In genomic region chr5:103995181-103995580, GRCm38 (mm10) we compare ENCODE assay signal across 7 mouse cellular contexts. TPM values are rescaled to one million over a fixed set of nuclear protein-coding genes. Genes with fewer than 3 reads are reported as not detected.
DNase-seq lines count a peak whose midpoint lies in the region; ATAC-seq and TF ChIP-seq lines count a peak whose summit lies in the region.

No protein-coding gene starts in this region.

- DNase-seq in kidney, adult 2 months = no peak
- DNase-seq in R1 (ENCODE audit: low read depth, low spot score) = peak; percentile 70
- peak; percentile 19 to 40 for DNase-seq in layer of hippocampus, postnatal 10 days (ENCODE audit: low spot score in 2 of 2)
- DNase-seq in thymus, postnatal 4 days = peak; percentile 39
- DNase-seq in testis, postnatal 10 days (ENCODE audit: low spot score) = no peak

- TF ChIP-seq CTCF in kidney, adult 2 months (conservative IDR thresholded peaks at IDR 0.05; ENCODE audit: insufficient read depth, insufficient read length, low read depth, low read length) = peak; percentile 34

- no peak overlapping the region for H3K4me3 ChIP-seq in kidney, adult 2 months (ENCODE audit: insufficient read depth, low read depth, low read length)
- no peak overlapping the region for H3K4me3 ChIP-seq in kidney, embryonic 16.5 days (ENCODE audit: low read length)

- 45% methylated on average over 3 of the region's 3 CpGs for WGBS in kidney, adult 2 months
- WGBS in kidney, embryonic 16.5 days = 57% methylated on average over 3 of the region's 3 CpGs

- ATAC-seq in kidney, embryonic 16.5 days (ENCODE audit: low FRiP score, low TSS enrichment) = no peak
- ATAC-seq in CD4-positive, CD25-positive, alpha-beta regulatory T cell, adult 4 months = peak; percentile 62

- H3K9ac ChIP-seq in kidney, embryonic 16.5 days (replicated peaks; ENCODE audit: low read length) = no peak overlapping the region

- no peak for TF ChIP-seq POLR2A in kidney, adult 2 months (IDR thresholded peaks at IDR 0.05; ENCODE audit: low read depth, low read length)

- no peak overlapping the region for H3K27ac ChIP-seq in kidney, adult 2 months (ENCODE audit: insufficient read depth, low read depth, low read length)
- H3K27ac ChIP-seq in kidney, embryonic 16.5 days (ENCODE audit: low read length) = no peak overlapping the region

- H3K36me3 ChIP-seq in kidney, adult 2 months (ENCODE audit: control insufficient read depth, insufficient read depth, low read length) = peaks cover 5% of the 10 kb centered on the region
- H3K36me3 ChIP-seq in kidney, embryonic 16.5 days (ENCODE audit: insufficient read depth, low read length) = peaks cover 2% of the 10 kb centered on the region; the same call in 1 of the 2 replicates

- H3K27me3 ChIP-seq in kidney, adult 2 months (replicated peaks; ENCODE audit: control insufficient read depth, insufficient read depth, low read length) = no peaks in the 10 kb centered on the region
- H3K27me3 ChIP-seq in kidney, embryonic 16.5 days (ENCODE audit: insufficient read depth, low read length) = no peaks in the 10 kb centered on the region

- H3K9me3 ChIP-seq in kidney, embryonic 16.5 days (ENCODE audit: low read length) = no peaks in the 10 kb centered on the region

- H3K4me2 ChIP-seq in kidney, embryonic 16.5 days (replicated peaks; ENCODE audit: low read depth, low read length) = no peak overlapping the region

- no peaks in the 10 kb centered on the region; the same call in 1 of the 2 replicates for H3K4me1 ChIP-seq in kidney, adult 2 months (ENCODE audit: control insufficient read depth, insufficient read depth, low read length)
- no peaks in the 10 kb centered on the region for H3K4me1 ChIP-seq in kidney, embryonic 16.5 days (ENCODE audit: insufficient read depth, low read length)

RNA-seq across cellular contexts. Expression of gene Hsd17b13, which starts 18.0 kb away (rescaled TPM):
- polyA plus RNA-seq in kidney, adult 2 months (2012; rRNA removed) = 0.13 TPM in 1 of 2 replicates, not detected in the other
- polyA plus RNA-seq in kidney, embryonic 16.5 days (2015; fragmentation: Nextera tagmentation; extraction: Ambion mirVana) = 0.18 and 0.20 TPM in 2 replicates
- polyA plus RNA-seq in CD4-positive, CD25-positive, alpha-beta regulatory T cell, adult 4 months (2017; shearing (Covaris generic)) = not detected
- total RNA-seq in layer of hippocampus, postnatal 10 days (2021) = not detected

RNA-seq across cellular contexts. Expression of gene Hsd17b11, which starts 26.5 kb away (rescaled TPM):
- polyA plus RNA-seq in kidney, adult 2 months (2012; rRNA removed) = 64.4 and 65.2 TPM in 2 replicates
- 6.2 and 7.9 TPM in 2 replicates for polyA plus RNA-seq in kidney, embryonic 16.5 days (2015; fragmentation: Nextera tagmentation; extraction: Ambion mirVana)
- polyA plus RNA-seq in CD4-positive, CD25-positive, alpha-beta regulatory T cell, adult 4 months (2017; shearing (Covaris generic)) = 1 to 10 TPM; 4.3 to 5.2 TPM
- 10 to 100 TPM; 33.5 to 34.2 TPM for total RNA-seq in layer of hippocampus, postnatal 10 days (2021)

RNA-seq across cellular contexts. Expression of gene Nudt9, which starts 50.9 kb away (rescaled TPM):
- 59.7 and 63.8 TPM in 2 replicates for polyA plus RNA-seq in kidney, adult 2 months (2012; rRNA removed)
- polyA plus RNA-seq in kidney, embryonic 16.5 days (2015; fragmentation: Nextera tagmentation; extraction: Ambion mirVana) = 62.2 and 62.3 TPM in 2 replicates
- 10 to 100 TPM; 13.5 to 22.6 TPM for polyA plus RNA-seq in CD4-positive, CD25-positive, alpha-beta regulatory T cell, adult 4 months (2017; shearing (Covaris generic))
- total RNA-seq in layer of hippocampus, postnatal 10 days (2021) = 10 to 100 TPM; 68.2 to 69.0 TPM

Comparison
In these comparisons a context has a peak if more than half of its experiments do, and no peak if none do; other contexts are left out.
1. DNase-seq: peak in R1 (single experiment), layer of hippocampus, postnatal 10 days (2 of 2) and thymus, postnatal 4 days (single experiment); none in kidney, adult 2 months (single experiment) and testis, postnatal 10 days (single experiment).